Mouse (Mus musculus): Measurements from ENCODE around the gene Srpx2.

GRCm38 (mm10) chrX:133947427-133947826 is 39.2 kb downstream of the Srpx2 start:
- TF ChIP-seq CTCF (IDR thresholded peaks at IDR 0.05; ENCODE audit: low read depth), result peak; percentile 98
- TF ChIP-seq EP300 (optimal IDR thresholded peaks at IDR 0.05), result no peak
